Mouse (Mus musculus) B cell, adult (primary cell): ENCODE measurements around the gene Olfr1116. TPM values are rescaled to one million over a fixed set of nuclear protein-coding genes. Genes with fewer than 3 reads are reported as not detected.

ENCODE experiments used
- total RNA-seq: library from RNA; stranded (reverse); gene quantifications from 4 replicates; pipeline ENCODE4 v1.2.4, GENCODE M21; 2023; ENCODE audit not compliant: inconsistent age

Gene Olfr1116
- not detected in 4 replicates for total RNA-seq

DNA sequence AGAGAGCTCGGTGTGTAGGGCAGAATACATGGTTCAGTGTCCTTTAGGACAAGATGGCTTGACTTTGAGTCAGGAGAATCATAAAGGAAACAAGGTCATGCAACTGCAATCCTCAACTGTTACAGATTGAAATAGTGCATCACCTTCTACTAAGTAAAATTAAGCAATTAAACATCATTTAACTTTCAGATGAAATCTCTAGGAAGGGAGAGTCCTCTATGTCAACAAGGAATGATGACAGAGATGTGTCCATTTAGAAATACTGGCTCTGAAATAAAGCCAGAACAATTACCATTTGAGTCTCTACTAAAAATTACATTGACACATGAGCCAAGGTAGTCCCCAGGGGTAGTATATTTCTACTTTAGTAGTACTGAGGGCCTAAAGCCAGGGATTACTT is at the start of gene Olfr1116:
TSS of gene Olfr1116 (plus strand) at position 301 of the 400 bp plus-strand sequence.

DNA sequence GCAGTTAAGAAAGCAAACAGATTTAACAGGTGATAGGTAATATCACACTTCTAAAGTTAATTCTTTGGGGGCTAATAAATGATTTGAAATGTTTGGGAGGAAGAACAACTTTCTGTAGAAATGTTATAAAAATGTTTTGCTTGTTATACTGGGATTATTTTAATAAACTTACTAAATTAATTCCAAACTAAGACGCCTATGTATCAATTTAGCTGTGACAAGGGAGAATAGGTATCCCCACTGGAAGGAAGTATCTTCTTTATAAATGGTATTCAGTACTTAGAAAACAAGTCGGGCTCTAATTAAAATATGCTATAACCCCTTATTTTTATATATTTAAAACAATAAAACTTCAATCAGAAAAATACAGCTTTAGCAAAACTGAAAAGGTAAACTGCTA is 19.6 kb upstream of the Olfr1116 start, which contains the start of gene Olfr1115:
TSS of gene Olfr1115 (plus strand) at position 301 of the 400 bp plus-strand sequence.

DNA sequence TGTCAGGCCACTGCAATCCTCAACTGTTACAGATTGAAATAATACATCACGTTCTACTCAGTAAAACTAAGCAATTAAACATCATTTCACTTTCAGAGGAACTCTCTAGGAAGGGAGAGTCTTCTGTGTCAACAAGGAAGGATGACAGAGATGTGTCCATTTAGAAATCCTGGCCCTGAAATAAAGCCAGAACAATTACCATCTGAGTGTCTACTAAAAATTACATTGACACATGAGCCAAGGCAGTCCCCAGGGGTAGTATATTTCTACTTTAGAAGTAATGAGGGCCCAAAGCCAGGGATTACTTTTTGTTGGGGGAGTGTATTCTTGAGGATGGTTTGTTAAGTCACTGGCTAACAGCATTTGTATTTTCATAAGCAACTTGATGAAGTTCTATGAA is 39.9 kb downstream of the Olfr1116 start, which contains the start of gene Olfr1118:
TSS of gene Olfr1118 (plus strand) at position 301 of the 400 bp plus-strand sequence.

Other genes starting within 250 kb of the Olfr1116 start
- not detected in 4 replicates for gene Olfr1104, start 240.5 kb upstream of the Olfr1116 start, total RNA-seq
- gene Olfr1105, start 231.0 kb upstream of the Olfr1116 start, total RNA-seq = not detected in 4 replicates
- gene Olfr1106, start 215.3 kb upstream of the Olfr1116 start, total RNA-seq = not detected in 4 replicates
- gene Olfr1107, start 191.7 kb upstream of the Olfr1116 start, total RNA-seq = not detected in 4 replicates
- not detected in 4 replicates for gene Olfr1109, start 171.5 kb upstream of the Olfr1116 start, total RNA-seq
- not detected in 4 replicates for gene Olfr259, start 153.0 kb upstream of the Olfr1116 start, total RNA-seq
- not detected in 4 replicates for gene Olfr1110, start 127.2 kb upstream of the Olfr1116 start, total RNA-seq
- not detected in 4 replicates for gene Olfr1111, start 114.9 kb upstream of the Olfr1116 start, total RNA-seq
- not detected in 4 replicates for gene Olfr1112, start 79.7 kb upstream of the Olfr1116 start, total RNA-seq
- not detected in 4 replicates for gene Olfr1113, start 58.6 kb upstream of the Olfr1116 start, total RNA-seq
- not detected in 4 replicates for gene Olfr1115, start 19.5 kb upstream of the Olfr1116 start, total RNA-seq
- not detected in 4 replicates for gene Olfr1118, start 40.0 kb downstream of the Olfr1116 start, total RNA-seq
- not detected in 4 replicates for gene Olfr1120, start 87.3 kb downstream of the Olfr1116 start, total RNA-seq
- not detected in 4 replicates for gene Olfr1121, start 102.4 kb downstream of the Olfr1116 start, total RNA-seq
- 0.10 TPM in 1 of 4 replicates, not detected in the others for gene Olfr1122, start 118.3 kb downstream of the Olfr1116 start, total RNA-seq
- not detected in 4 replicates for gene Olfr1123, start 149.1 kb downstream of the Olfr1116 start, total RNA-seq
- gene Olfr1124, start 162.7 kb downstream of the Olfr1116 start, total RNA-seq = not detected in 4 replicates
- gene Olfr1126, start 186.4 kb downstream of the Olfr1116 start, total RNA-seq = not detected in 4 replicates
- not detected in 4 replicates for gene Pramel7, start 229.6 kb downstream of the Olfr1116 start, total RNA-seq
- gene Pramel6, start 239.0 kb downstream of the Olfr1116 start, total RNA-seq = not detected in 4 replicates